Mouse (Mus musculus): ENCODE results near the gene Slc25a33. TPM values are rescaled to one million over a fixed set of nuclear protein-coding genes. Genes with fewer than 3 reads are reported as not detected.
"Not testable (repeated sequence)": the region's sequence is repeated elsewhere in the genome, so short reads cannot be mapped to it uniquely, and the experiment has no call there.

The Slc25a33 gene
- polyA plus RNA-seq, 1 experiment from 2014 or later: 10.8 TPM

GRCm38 (mm10) chr4:149752124-149752799, 21.8 kb downstream of the Slc25a33 start:
- H3K9ac ChIP-seq: no peak overlapping the region
- peaks cover 12% of the 10 kb centered on the region for H3K36me3 ChIP-seq
- WGBS: 26% methylated on average over 17 of the region's 17 CpGs
- ATAC-seq (ENCODE audit: insufficient number of reproducible peaks, low FRiP score, low TSS enrichment, low read depth): 0 out of 2 replicates have a peak, but pooled peaks have one; percentile 47
- no peaks in the 10 kb centered on the region for H3K9me3 ChIP-seq (replicated peaks)
- H3K4me2 ChIP-seq (replicated peaks): 0 out of 2 replicates have a peak overlapping the region, but pooled peaks have one; percentile 12
- no peak overlapping the region for H3K27ac ChIP-seq (replicated peaks)
- H3K4me3 ChIP-seq (replicated peaks): no peak overlapping the region
- no peaks in the 10 kb centered on the region; the same call in 1 of the 2 replicates for H3K4me1 ChIP-seq
- H3K27me3 ChIP-seq: no peaks in the 10 kb centered on the region

GRCm38 (mm10) chr4:149750671-149751070, 23.4 kb downstream of the Slc25a33 start:
- Histone ChIP-seq H3K27me3 (no peaks in the 10 kb centered on the region), H3K9ac (no peak overlapping the region), H3K4me3 (replicated peaks) (no peak overlapping the region), H3K4me2 (replicated peaks) (no peak overlapping the region), H3K4me1 (no peaks in the 10 kb centered on the region; the same call in 1 of the 2 replicates), H3K9me3 (replicated peaks) (no peaks in the 10 kb centered on the region), H3K27ac (replicated peaks) (no peak overlapping the region), H3K36me3 (peaks cover 14% of the 10 kb centered on the region)
- ATAC-seq (ENCODE audit: insufficient number of reproducible peaks, low FRiP score, low TSS enrichment, low read depth): no peak
- 49% methylated on average over 5 of the region's 5 CpGs for WGBS

GRCm38 (mm10) chr4:149749663-149750015, 24.4 kb downstream of the Slc25a33 start:
- not testable (repeated sequence) for ATAC-seq (ENCODE audit: insufficient number of reproducible peaks, low FRiP score, low TSS enrichment, low read depth); H3K9me3 ChIP-seq (replicated peaks); H3K27me3 ChIP-seq; H3K27ac ChIP-seq (replicated peaks); H3K4me3 ChIP-seq (replicated peaks); H3K9ac ChIP-seq; H3K4me2 ChIP-seq (replicated peaks); H3K4me1 ChIP-seq
- WGBS: 88% methylated on average over 3 of the region's 3 CpGs
- peaks cover 14% of the 10 kb centered on the region; the same call in 1 of the 2 replicates for H3K36me3 ChIP-seq

- WGBS: 84% methylated on average over 18 of the region's 18 CpGs
- ATAC-seq (ENCODE audit: insufficient number of reproducible peaks, low FRiP score, low TSS enrichment, low read depth): no peak
- no peaks in the 10 kb centered on the region for H3K27me3 ChIP-seq
- H3K9me3 ChIP-seq (replicated peaks): no peaks in the 10 kb centered on the region
- no peak overlapping the region for H3K27ac ChIP-seq (replicated peaks)
- no peaks in the 10 kb centered on the region; the same call in 1 of the 2 replicates for H3K4me1 ChIP-seq
- peaks cover 15% of the 10 kb centered on the region; the same call in 1 of the 2 replicates for H3K36me3 ChIP-seq
- no peak overlapping the region for H3K4me2 ChIP-seq (replicated peaks)
- no peak overlapping the region for H3K4me3 ChIP-seq (replicated peaks)
- H3K9ac ChIP-seq: no peak overlapping the region
These were observed 24.9 kb downstream of the Slc25a33 start for GRCm38 (mm10) chr4:149749003-149749662.

- peaks cover 23% of the 10 kb centered on the region for H3K36me3 ChIP-seq
- 83% methylated on average over 7 of the region's 7 CpGs for WGBS
- no peak overlapping the region for H3K4me2 ChIP-seq (replicated peaks)
- no peaks in the 10 kb centered on the region for H3K27me3 ChIP-seq
- ATAC-seq (ENCODE audit: insufficient number of reproducible peaks, low FRiP score, low TSS enrichment, low read depth): no peak
- H3K4me1 ChIP-seq: no peaks in the 10 kb centered on the region
- H3K27ac ChIP-seq (replicated peaks): no peak overlapping the region
- H3K9me3 ChIP-seq (replicated peaks): no peaks in the 10 kb centered on the region
- no peak overlapping the region for H3K4me3 ChIP-seq (replicated peaks)
- no peak overlapping the region for H3K9ac ChIP-seq
These were observed 30.0 kb downstream of the Slc25a33 start for GRCm38 (mm10) chr4:149744119-149744518.

- Histone ChIP-seq H3K36me3 (peaks cover 16% of the 10 kb centered on the region), H3K27ac (replicated peaks) (no peak overlapping the region), H3K9ac (no peak overlapping the region), H3K4me1 (peaks cover 10% of the 10 kb centered on the region), H3K4me3 (replicated peaks) (no peak overlapping the region), H3K27me3 (no peaks in the 10 kb centered on the region), H3K9me3 (replicated peaks) (no peaks in the 10 kb centered on the region), H3K4me2 (replicated peaks) (no peak overlapping the region)
- ATAC-seq (ENCODE audit: insufficient number of reproducible peaks, low FRiP score, low TSS enrichment, low read depth): no peak
- 91% methylated on average over 14 of the region's 14 CpGs for WGBS
These were observed 32.0 kb downstream of the Slc25a33 start for GRCm38 (mm10) chr4:149742011-149742530.

GRCm38 (mm10) chr4:149740301-149740700, 33.8 kb downstream of the Slc25a33 start:
- no peak for ATAC-seq (ENCODE audit: insufficient number of reproducible peaks, low FRiP score, low TSS enrichment, low read depth)
- no peak overlapping the region for H3K4me3 ChIP-seq (replicated peaks)
- WGBS: 85% methylated on average over 7 of the region's 7 CpGs
- H3K4me2 ChIP-seq (replicated peaks): no peak overlapping the region
- no peak overlapping the region for H3K9ac ChIP-seq
- H3K36me3 ChIP-seq: peaks cover 12% of the 10 kb centered on the region
- H3K4me1 ChIP-seq: peaks cover 28% of the 10 kb centered on the region
- no peaks in the 10 kb centered on the region for H3K27me3 ChIP-seq
- H3K9me3 ChIP-seq (replicated peaks): no peaks in the 10 kb centered on the region
- no peak overlapping the region for H3K27ac ChIP-seq (replicated peaks)

GRCm38 (mm10) chr4:149739478-149739877, 34.6 kb downstream of the Slc25a33 start:
- no peak for ATAC-seq (ENCODE audit: insufficient number of reproducible peaks, low FRiP score, low TSS enrichment, low read depth)
- H3K4me3 ChIP-seq (replicated peaks): no peak overlapping the region
- H3K27me3 ChIP-seq: no peaks in the 10 kb centered on the region
- H3K9me3 ChIP-seq (replicated peaks): no peaks in the 10 kb centered on the region
- H3K27ac ChIP-seq (replicated peaks): no peak overlapping the region
- peaks cover 36% of the 10 kb centered on the region for H3K4me1 ChIP-seq
- H3K4me2 ChIP-seq (replicated peaks): no peak overlapping the region
- WGBS: 78% methylated on average over 5 of the region's 5 CpGs
- H3K9ac ChIP-seq: no peak overlapping the region
- H3K36me3 ChIP-seq: peaks cover 7% of the 10 kb centered on the region

- Histone ChIP-seq H3K4me2 (replicated peaks) (peak within 1 kb of the TSS; percentile 90), H3K4me1 (peaks cover 54% of the 10 kb centered on the region), H3K27ac (replicated peaks) (peak within 1 kb of the TSS; percentile 78), H3K4me3 (replicated peaks) (peak within 1 kb of the TSS; percentile 87), H3K36me3 (0 out of 2 replicates have a peak, but pooled peaks cover under 1% of the 10 kb centered on the region), H3K9me3 (replicated peaks) (no peaks in the 10 kb centered on the region), H3K9ac (peak within 1 kb of the TSS; percentile 79), H3K27me3 (no peaks in the 10 kb centered on the region)
- peak; percentile 89 for ATAC-seq (ENCODE audit: insufficient number of reproducible peaks, low FRiP score, low TSS enrichment, low read depth)
- WGBS: under 1% methylated on average over 96 of the region's 97 CpGs
These were observed 36.4 kb downstream of the Slc25a33 start, which contains the start of gene Tmem201 for GRCm38 (mm10) chr4:149737383-149738324. Gene Tmem201 (minus strand): TSS chr4:149738044.

- Histone ChIP-seq H3K27ac (replicated peaks) (no peak overlapping the region), H3K4me1 (peaks cover 59% of the 10 kb centered on the region), H3K4me3 (replicated peaks) (peak overlapping the region; percentile 87), H3K9ac (peak overlapping the region; percentile 79), H3K36me3 (no peaks in the 10 kb centered on the region; the same call in 1 of the 2 replicates), H3K27me3 (no peaks in the 10 kb centered on the region), H3K9me3 (replicated peaks) (no peaks in the 10 kb centered on the region), H3K4me2 (replicated peaks) (peak overlapping the region; percentile 90)
- WGBS: 15% methylated on average over 4 of the region's 4 CpGs
- no peak for ATAC-seq (ENCODE audit: insufficient number of reproducible peaks, low FRiP score, low TSS enrichment, low read depth)
These were observed 37.5 kb downstream of the Slc25a33 start for GRCm38 (mm10) chr4:149736581-149736980.
